Mouse (Mus musculus): Measurements from ENCODE around the gene Phlda3.

DNA sequence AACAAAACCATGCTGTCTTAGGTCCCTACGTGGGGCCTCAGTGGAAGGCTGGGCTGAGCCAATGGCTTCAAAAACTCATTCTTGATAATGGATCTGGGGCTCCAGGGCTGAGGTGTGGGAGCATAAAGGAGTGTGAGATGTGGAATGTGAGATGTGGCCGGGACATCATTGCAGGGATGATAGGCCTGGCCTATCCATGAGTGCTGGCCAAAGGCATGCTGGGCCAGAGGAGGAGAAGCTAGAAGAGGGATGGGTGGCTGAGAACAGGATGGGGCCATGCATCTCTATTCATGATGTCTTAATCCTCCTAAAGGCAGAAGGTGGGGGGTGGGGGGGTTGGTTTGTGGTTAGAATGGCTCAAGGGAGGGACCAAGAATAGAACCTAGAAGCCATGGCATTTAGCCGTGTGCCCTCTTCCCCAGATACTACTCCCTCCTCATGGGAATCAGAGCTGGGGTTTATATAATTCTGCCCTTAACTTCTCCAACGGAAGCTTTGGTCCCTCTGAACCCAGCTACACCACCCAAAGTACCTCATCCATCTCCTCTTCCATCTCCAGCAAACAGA lies 1.5 kb downstream of the Phlda3 start:
- TF ChIP-seq CTCF (IDR thresholded peaks at IDR 0.05; ENCODE audit: low read depth) (no peak), EP300 (IDR thresholded peaks at IDR 0.05; ENCODE audit: low read depth) (no peak)
